Mouse (Mus musculus): ENCODE measurements at regions not wholly inside any gene's neighbourhood (a gene's known extent, or its start where the extent isn't known, plus 50 kb on each side); places are given as distances from the start of the nearest gene placed in this dataset.
A peak's percentile ranks its signal among the peaks of the same experiment; 100 is the strongest.
"Not testable (repeated sequence)": the region's sequence is repeated elsewhere in the genome, so short reads cannot be mapped to it uniquely, and the experiment has no call there.

- no peak overlapping the region for H3K27ac ChIP-seq (replicated peaks)
Observed at GRCm38 (mm10) chr2:160552121-160552669, 93.5 kb upstream of the Top1 start.

GRCm38 (mm10) chr2:160561711-160562110 lies 84.0 kb upstream of the Top1 start:
- Histone ChIP-seq H3K27ac (replicated peaks) (no peak overlapping the region), H3K9ac (no peak overlapping the region), H3K27me3 (0 out of 2 replicates have a peak, but pooled peaks cover 11% of the 10 kb centered on the region), H3K4me2 (no peak overlapping the region), H3K9me3 (no peaks in the 10 kb centered on the region), H3K4me3 (no peak overlapping the region), H3K36me3 (no peaks in the 10 kb centered on the region), H3K4me1 (replicated peaks) (no peaks in the 10 kb centered on the region)
- 19% methylated on average over 14 of the region's 14 CpGs for WGBS
- ATAC-seq (ENCODE audit: low FRiP score, low read depth) = no peak

More at GRCm38 (mm10) chr2:160552121-160552669, 93.5 kb upstream of the Top1 start:
- Histone ChIP-seq H3K27me3 (no peaks in the 10 kb centered on the region; the same call in 1 of the 2 replicates), H3K9me3 (no peaks in the 10 kb centered on the region), H3K4me1 (replicated peaks) (peaks cover 7% of the 10 kb centered on the region), H3K36me3 (no peaks in the 10 kb centered on the region), H3K9ac (no peak overlapping the region), H3K4me2 (peak overlapping the region; percentile 37), H3K4me3 (no peak overlapping the region)
- WGBS = 30% methylated on average over 19 of the region's 19 CpGs
- no peak for ATAC-seq (ENCODE audit: low FRiP score, low read depth)

DNA sequence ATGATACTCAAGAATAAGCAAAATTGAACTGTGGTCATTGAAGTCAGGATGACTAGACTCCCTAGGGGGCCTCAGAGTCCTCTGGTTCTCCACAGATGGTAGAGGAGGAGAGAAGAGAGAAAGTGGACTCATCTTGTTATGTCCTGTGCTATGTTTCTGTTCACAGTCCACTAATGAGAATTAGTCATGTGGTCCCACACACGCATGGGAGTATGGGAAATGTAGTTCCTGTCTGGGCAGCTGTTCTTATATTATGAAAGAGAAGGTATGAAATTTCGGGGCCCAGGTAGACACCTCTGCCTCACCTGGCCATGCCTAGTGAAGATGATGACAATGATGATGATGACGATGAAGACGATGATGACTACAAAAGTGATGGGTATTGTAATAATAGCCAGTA lies 77.9 kb upstream of the Top1 start:
- Histone ChIP-seq H3K4me1 (replicated peaks) (no peaks in the 10 kb centered on the region), H3K9me3 (no peaks in the 10 kb centered on the region), H3K4me3 (no peak overlapping the region), H3K4me2 (no peak overlapping the region), H3K36me3 (no peaks in the 10 kb centered on the region), H3K9ac (no peak overlapping the region), H3K27me3 (0 out of 2 replicates have a peak, but pooled peaks cover 1% of the 10 kb centered on the region), H3K27ac (replicated peaks) (no peak overlapping the region)
- no peak for ATAC-seq (ENCODE audit: low FRiP score, low read depth)
- WGBS = 90% methylated on average over 4 of the region's 4 CpGs

DNA sequence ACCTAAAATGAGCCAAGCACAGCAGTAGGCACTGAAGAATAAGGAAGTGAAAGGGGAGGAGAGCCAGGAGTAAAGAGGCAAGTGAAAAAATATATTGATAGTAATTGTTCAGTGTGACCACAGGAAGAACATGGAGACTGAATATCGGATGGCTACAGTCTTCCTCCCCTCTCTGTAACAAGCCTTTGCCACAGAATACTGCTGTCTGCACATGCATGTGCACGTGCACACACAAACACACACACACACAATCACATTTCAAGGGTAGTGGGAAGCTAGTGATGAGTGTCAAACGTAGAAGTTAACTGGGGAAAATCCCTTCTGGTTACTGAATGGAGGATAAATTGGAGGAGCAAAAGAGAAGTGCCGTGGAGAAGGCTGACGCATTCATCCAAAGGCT lies 76.2 kb upstream of the Top1 start:
- Histone ChIP-seq H3K9me3 (no peaks in the 10 kb centered on the region), H3K36me3 (no peaks in the 10 kb centered on the region), H3K27me3 (no peaks in the 10 kb centered on the region), H3K27ac (replicated peaks) (no peak overlapping the region), H3K4me1 (replicated peaks) (no peaks in the 10 kb centered on the region), H3K9ac (no peak overlapping the region), H3K4me3 (no peak overlapping the region), H3K4me2 (no peak overlapping the region)
- 91% methylated on average over 5 of the region's 5 CpGs for WGBS
- ATAC-seq (ENCODE audit: low FRiP score, low read depth) = no peak

DNA sequence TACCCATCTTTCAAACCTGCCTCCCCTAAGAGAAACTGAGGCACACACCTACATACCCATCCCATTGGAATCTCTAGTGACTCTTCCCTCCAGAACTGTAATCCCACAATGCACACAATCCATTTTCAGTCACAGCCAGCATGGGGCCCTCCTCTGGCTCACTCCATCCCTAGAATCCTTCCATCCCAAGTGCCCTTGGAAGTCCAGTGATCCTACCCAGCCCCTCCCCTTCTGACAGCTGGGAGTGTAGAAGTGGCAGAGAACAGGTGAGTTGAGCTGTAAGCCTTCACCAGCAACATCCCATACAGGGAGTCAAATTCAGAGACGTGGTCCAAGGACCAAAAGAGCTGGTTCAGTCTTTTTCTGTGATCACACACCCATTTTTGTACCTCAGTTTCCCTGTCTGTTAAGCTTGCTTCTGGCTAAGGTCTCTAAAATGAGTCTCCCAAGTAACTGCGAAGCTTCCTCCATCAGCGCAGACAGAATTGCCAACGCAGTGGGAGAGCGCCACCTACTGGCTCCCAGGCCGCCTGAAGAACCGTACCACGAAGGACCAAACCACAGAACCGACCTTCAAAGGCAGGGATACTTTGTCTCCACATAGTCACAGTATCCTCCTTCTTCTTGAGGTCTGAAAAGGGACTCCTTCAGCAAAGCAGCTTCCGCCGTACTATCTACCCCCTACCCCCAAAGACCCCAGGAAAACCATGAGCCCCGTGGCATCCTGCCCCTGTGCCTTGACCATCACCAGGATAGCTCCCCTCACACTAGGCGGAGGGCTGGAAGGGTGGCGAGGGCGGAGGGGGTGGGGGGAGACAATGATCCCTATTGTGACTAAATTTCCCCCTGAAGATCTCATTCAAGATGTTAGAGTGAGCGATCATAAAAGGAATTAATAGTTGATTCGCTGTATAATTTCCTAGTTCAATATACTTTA lies 67.0 kb upstream of the Top1 start:
- peak; percentile 69; the same call in 1 of the 2 replicates for ATAC-seq (ENCODE audit: low FRiP score, low read depth)
- Histone ChIP-seq H3K9me3 (no peaks in the 10 kb centered on the region), H3K4me3 (no peak overlapping the region), H3K27me3 (peaks cover 32% of the 10 kb centered on the region), H3K36me3 (no peaks in the 10 kb centered on the region), H3K27ac (replicated peaks) (no peak overlapping the region), H3K9ac (no peak overlapping the region), H3K4me2 (peak overlapping the region; percentile 43), H3K4me1 (replicated peaks) (peaks cover 4% of the 10 kb centered on the region)
- 9% methylated on average over 17 of the region's 17 CpGs for WGBS

DNA sequence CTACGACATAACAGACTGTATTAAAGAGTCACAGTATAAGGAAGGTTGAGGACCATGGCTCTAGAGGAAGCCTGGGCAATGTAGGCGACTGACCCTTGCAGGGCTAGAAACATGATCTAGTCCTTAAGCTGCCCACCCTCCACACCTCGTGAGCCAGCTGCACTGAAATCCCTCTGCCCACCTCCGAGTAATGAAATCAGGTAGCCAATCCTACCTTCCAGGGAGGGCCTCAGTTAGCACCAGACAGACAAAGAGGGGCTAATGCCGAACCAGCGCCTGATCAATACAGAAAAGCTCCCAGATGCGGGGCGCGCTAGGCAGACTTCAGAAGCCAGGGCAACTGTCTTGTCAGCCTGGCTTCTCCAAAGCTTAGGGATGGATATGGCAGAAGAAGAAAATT lies 65.4 kb upstream of the Top1 start:
- Histone ChIP-seq H3K4me3 (no peak overlapping the region), H3K4me1 (replicated peaks) (peaks cover 13% of the 10 kb centered on the region), H3K27ac (replicated peaks) (no peak overlapping the region), H3K27me3 (peaks cover 34% of the 10 kb centered on the region), H3K9ac (no peak overlapping the region), H3K9me3 (no peaks in the 10 kb centered on the region), H3K36me3 (no peaks in the 10 kb centered on the region), H3K4me2 (no peak overlapping the region)
- no peak for ATAC-seq (ENCODE audit: low FRiP score, low read depth)
- 32% methylated on average over 9 of the region's 9 CpGs for WGBS

- WGBS = 3% methylated on average over 9 of the region's 9 CpGs
- no peaks in the 10 kb centered on the region for H3K9me3 ChIP-seq
- no peak overlapping the region for H3K27ac ChIP-seq (replicated peaks)
- no peak overlapping the region for H3K4me2 ChIP-seq
- H3K4me1 ChIP-seq (replicated peaks) = peaks cover 13% of the 10 kb centered on the region
- H3K36me3 ChIP-seq = no peaks in the 10 kb centered on the region
- no peak overlapping the region for H3K9ac ChIP-seq
- no peak overlapping the region for H3K4me3 ChIP-seq
- peaks cover 36% of the 10 kb centered on the region for H3K27me3 ChIP-seq
- no peak for ATAC-seq (ENCODE audit: low FRiP score, low read depth)
Observed at GRCm38 (mm10) chr2:160581029-160581428, 64.7 kb upstream of the Top1 start.

- not testable (repeated sequence) for H3K4me2 ChIP-seq; H3K4me3 ChIP-seq; H3K9ac ChIP-seq; H3K9me3 ChIP-seq; H3K36me3 ChIP-seq; H3K27ac ChIP-seq (replicated peaks); ATAC-seq (ENCODE audit: low FRiP score, low read depth)
- 98% methylated on average over 19 of the region's 19 CpGs for WGBS
- H3K27me3 ChIP-seq = peaks cover 29% of the 10 kb centered on the region
- H3K4me1 ChIP-seq (replicated peaks) = peaks cover 13% of the 10 kb centered on the region
Observed at GRCm38 (mm10) chr2:160583034-160583433, 62.7 kb upstream of the Top1 start.

DNA sequence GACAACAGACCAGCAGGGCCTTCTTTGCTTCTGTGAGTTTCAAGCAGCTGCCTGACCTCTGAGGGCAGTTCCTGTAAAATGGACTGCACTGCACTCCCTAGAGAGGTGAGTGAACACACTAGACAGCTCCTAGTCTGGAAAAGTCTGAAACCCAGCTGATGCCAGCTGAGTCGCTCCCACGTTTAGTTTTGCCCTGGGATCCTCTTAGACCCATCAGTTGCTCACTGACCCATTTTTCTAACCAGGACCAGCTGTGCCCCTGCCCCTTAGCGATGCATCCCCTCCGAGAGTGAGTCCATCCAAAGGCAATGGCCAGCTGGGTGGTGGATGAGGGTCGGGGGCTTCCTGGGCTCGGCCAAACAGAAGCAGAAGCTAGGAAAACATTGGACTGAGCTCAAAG lies 62.2 kb upstream of the Top1 start:
- no peak for ATAC-seq (ENCODE audit: low FRiP score, low read depth)
- H3K27me3 ChIP-seq = peaks cover 24% of the 10 kb centered on the region
- H3K36me3 ChIP-seq = no peaks in the 10 kb centered on the region
- H3K27ac ChIP-seq (replicated peaks) = no peak overlapping the region
- no peak overlapping the region for H3K9ac ChIP-seq
- peaks cover 13% of the 10 kb centered on the region for H3K4me1 ChIP-seq (replicated peaks)
- H3K4me2 ChIP-seq = no peak overlapping the region
- H3K9me3 ChIP-seq = no peaks in the 10 kb centered on the region
- 50% methylated on average over 6 of the region's 6 CpGs for WGBS
- H3K4me3 ChIP-seq = no peak overlapping the region

DNA sequence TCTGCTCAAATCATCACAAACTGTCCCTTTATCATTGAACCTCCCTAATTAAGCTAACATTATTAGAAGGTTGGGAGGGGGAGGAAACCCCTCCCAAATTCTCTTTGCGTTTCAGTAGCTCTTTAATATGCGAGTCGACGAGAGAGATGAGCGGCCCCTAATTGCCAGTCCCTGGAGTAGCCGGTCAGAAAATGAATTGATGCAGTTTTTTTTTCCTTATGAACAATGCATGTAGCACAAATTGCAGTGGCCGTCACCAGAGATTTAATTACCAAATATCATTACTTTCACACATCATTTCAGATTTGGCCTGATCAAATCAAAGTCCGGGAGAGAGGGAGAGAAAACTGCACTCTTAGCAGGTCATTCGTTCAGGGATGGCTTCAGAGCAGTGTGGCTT lies 61.1 kb upstream of the Top1 start:
- Histone ChIP-seq H3K9ac (no peak overlapping the region), H3K9me3 (no peaks in the 10 kb centered on the region), H3K27ac (replicated peaks) (no peak overlapping the region), H3K36me3 (no peaks in the 10 kb centered on the region), H3K4me1 (replicated peaks) (peaks cover 9% of the 10 kb centered on the region; the same call in 1 of the 2 replicates), H3K4me3 (no peak overlapping the region), H3K27me3 (peaks cover 19% of the 10 kb centered on the region), H3K4me2 (no peak overlapping the region)
- ATAC-seq (ENCODE audit: low FRiP score, low read depth) = no peak
- 16% methylated on average over 9 of the region's 9 CpGs for WGBS

DNA sequence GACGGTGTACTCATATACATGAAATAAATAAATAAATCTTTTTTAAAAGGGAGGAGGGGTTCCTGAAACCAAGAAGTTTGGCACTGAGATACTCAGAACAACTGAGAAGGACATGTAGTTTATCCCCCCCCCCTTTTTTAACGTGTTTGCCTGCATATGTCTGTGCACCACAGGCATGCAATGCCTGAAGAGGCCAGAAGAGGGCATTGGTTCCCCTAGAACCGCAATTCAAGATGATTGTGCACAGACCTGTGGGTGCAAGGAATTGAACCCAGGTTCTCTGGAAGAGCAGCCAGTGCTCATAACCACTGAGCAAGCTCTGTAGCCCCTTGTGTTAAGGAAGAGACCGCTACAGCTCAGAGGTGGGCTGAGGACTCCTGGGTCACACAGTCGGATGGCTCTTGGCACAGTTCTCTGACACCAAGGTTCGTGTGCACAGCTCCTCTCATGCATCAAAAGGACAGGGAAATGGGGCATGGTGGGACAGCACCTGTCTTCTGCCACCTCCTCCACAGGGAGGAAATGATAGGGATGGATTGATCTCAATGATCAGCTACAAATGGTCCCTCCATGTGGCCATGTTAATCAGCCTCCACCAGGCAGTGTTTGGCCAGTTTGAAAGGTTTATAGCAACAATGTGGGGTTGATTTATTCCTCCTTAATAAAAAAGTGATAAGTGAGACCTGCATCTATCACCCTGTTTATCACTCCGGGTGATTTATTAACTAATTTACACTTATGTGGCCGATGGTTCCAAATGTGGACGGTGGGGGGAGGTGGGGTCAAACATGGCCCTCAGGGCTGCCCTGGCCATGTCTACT lies 58.5 kb upstream of the Top1 start:
- 84% methylated on average over 9 of the region's 9 CpGs for WGBS
- ATAC-seq (ENCODE audit: low FRiP score, low read depth) = no peak
- no peak overlapping the region for H3K4me2 ChIP-seq
- no peak overlapping the region for H3K4me3 ChIP-seq
- no peaks in the 10 kb centered on the region for H3K36me3 ChIP-seq
- peaks cover 13% of the 10 kb centered on the region; the same call in 1 of the 2 replicates for H3K27me3 ChIP-seq
- H3K4me1 ChIP-seq (replicated peaks) = peaks cover 18% of the 10 kb centered on the region
- no peaks in the 10 kb centered on the region for H3K9me3 ChIP-seq
- no peak overlapping the region for H3K9ac ChIP-seq
- H3K27ac ChIP-seq (replicated peaks) = no peak overlapping the region

GRCm38 (mm10) chr2:160588401-160588800 lies 57.3 kb upstream of the Top1 start:
- no peak for ATAC-seq (ENCODE audit: low FRiP score, low read depth)
- Histone ChIP-seq H3K27ac (replicated peaks) (no peak overlapping the region), H3K4me1 (replicated peaks) (peaks cover 18% of the 10 kb centered on the region), H3K9ac (no peak overlapping the region), H3K4me3 (no peak overlapping the region), H3K4me2 (no peak overlapping the region), H3K9me3 (no peaks in the 10 kb centered on the region), H3K27me3 (peaks cover 13% of the 10 kb centered on the region; the same call in 1 of the 2 replicates), H3K36me3 (no peaks in the 10 kb centered on the region)
- WGBS = 88% methylated on average over 9 of the region's 9 CpGs
